Mouse (Mus musculus) v-Abl transformed pro-B cells (cell line): ENCODE measurements at regions not wholly inside any gene's neighbourhood (a gene's known extent, or its start where the extent isn't known, plus 50 kb on each side); places are given as distances from the start of the nearest gene placed in this dataset.

Experiments
- in situ Hi-C, 2 experiments: fragments of 400-800 bp; cut with MboI; formaldehyde crosslinking; loops; one replicate each; pipeline ENCODE4 v1.15.1; 2025; ENCODE audit not compliant: unreplicated experiment in 2 of 2

DNA sequence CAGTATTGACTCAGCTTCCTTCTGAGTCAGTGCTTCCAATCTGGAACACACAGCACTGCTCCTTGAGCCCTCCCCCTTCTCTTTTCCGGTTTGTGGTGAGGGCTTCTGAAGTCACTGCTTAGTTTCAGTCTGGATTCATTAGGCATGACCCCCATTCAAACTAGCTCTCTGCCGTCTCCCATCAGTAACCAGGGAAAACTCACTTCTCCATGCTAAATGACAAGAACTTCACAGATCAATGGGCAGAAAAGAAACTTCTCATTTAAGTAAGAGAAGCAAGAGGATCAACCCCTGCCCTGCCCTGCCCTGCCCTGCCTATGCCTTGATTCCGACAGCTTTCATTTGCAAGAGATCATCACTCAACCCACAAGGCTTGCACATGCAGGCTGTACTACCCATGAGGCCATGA is 82.9 kb upstream of the Nck2 start:
- in situ Hi-C loops = loop anchor here in 1 of 2 experiments (10.0 kb wide), 1 partner anchor 183 kb away; no protein-coding TSS in a partner anchor

DNA sequence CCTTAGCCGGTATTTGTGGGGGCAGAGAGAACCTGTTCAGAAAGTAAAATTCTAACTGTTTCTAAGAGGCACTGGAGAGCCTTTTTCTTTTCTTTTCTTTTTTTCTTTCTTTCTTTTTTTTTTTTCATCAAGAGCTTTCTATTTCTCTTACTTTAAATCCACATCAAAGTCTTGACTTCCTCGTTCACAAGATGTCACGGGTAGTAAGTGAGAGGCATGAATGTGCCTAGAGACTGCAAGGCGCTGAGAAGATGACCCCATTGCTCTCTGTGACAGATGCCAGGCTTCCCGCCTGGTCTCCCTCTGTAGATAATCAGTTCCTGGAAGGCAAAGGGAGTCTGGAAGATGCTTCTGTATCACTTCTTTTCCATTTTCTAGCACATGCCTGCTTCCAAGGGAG is 82.2 kb upstream of the Nck2 start:
- in situ Hi-C loops = loop anchor here in 1 of 2 experiments (10.0 kb wide), 1 partner anchor 183 kb away; no protein-coding TSS in a partner anchor

DNA sequence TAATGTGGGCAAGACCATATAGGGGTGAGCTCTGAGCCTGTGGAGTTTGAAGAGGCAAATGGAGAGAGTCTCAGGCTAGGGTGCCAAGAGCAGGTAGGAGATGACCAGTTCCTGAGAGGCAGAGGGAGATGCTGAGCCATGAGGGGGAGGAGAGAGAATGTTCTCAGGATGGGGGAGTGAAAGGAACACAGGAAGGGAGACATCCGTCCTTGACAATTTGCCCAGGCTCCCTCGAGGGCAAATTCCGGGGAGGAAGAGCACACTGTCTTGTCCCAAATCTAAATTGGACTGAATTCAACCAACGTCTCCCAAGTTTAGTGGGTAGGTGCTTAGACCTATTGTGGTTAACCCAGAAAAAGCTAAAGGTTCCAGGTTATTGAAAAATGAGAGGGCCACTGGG is 81.2 kb upstream of the Nck2 start:
- in situ Hi-C loops = loop anchor here in 1 of 2 experiments (10.0 kb wide), 1 partner anchor 182 kb away; no protein-coding TSS in a partner anchor

DNA sequence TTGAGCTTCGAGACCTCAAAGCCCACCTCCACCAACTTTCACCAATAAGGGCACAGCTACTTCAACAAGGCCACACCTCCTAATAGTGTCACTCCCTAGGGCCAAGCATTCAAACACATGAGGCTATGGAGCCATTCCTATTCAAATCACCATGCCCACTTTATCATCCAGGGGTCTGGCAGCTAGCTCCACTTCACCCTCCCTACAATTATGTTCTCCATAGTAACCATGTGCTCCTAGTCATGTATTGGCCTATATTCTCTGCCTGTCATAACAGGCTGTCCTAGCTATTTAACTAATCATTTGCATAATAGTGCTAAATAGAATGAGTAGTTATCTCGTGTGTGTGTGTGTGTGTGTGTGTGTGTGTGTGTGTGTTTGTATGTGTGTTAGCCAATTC is 77.9 kb upstream of the Nck2 start:
- in situ Hi-C loops = loop anchor here in 1 of 2 experiments (10.0 kb wide), 1 partner anchor 178 kb away; no protein-coding TSS in a partner anchor

DNA sequence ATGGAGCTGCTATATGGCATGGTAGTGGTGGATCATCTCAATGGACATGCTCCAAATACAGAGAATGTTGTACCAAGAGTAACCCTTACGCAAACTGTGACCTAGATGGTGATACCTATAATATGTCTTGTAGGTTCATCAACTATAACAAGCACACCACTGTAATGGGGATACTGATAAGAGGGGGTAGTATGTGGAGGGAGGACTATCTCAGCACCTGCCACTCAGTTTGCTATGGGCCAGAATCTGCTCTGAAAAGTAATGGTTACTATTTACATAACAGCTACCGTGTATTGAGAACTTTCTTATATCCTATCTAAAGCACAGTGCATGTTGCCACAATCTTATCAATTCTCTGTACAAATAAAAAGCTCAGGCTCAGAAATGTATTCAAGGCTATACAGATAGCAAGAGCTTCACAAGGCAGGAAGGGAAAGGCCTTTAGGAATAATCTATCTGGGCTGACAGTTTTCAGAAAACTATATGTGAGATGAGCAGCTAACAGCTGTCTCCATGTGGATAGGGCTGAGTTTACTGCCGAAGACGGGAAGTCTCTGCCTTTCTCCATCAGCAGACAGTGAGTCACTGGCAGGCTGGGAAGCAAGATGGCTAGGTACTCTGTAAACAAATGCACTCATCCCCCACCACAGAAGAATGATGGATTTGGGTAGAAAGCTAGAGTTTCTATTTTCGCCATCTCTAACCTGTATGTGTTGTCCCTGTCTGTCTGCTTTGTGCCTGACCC is 77.1 kb upstream of the Nck2 start:
- in situ Hi-C loops = loop anchor here in 1 of 2 experiments (10.0 kb wide), 1 partner anchor 177 kb away; no protein-coding TSS in a partner anchor

DNA sequence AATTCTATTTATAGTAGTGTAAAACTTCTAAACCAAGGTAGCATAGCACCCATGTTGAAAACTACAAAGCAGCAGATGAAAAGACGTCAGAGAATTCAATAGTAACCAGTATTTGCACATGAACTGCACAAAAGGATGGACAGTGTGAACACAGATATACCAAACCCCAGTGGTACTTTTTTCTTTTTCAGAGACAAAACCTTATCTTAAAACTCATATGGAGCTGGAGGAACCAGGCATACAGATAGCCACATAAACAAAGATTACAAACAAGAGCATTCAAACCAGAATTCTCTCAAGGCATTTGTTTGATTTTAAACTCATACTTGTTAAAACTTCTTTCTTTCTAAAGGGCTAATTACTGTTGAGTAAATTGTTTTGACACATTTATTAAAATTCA is 72.5 kb upstream of the Nck2 start:
- in situ Hi-C loops = loop anchor here in 1 of 2 experiments (10.0 kb wide), 1 partner anchor 73 kb away; the partner anchor contains the start of gene Nck2

DNA sequence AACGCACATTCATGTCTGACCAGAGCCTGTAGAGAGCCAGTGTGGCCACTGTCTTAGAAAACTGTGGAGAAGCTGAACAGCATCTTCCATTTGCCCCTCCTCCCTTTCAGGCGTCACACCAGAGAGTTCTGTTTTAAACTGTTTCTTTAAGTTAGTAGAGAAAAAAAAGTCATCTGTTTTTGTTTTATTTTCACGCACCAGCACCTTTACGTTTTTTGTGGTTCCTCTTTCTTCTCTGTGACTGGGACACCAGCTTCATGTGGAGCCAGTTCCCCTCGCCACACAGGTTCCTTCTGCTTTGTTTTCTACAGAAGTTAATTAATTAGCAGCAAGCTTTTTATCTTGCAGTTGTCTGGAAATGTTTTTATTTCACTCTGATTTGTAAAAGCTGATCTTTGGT is 69.4 kb upstream of the Nck2 start:
- in situ Hi-C loops = loop anchor here in 1 of 2 experiments (10.0 kb wide), 1 partner anchor 70 kb away; the partner anchor contains the start of gene Nck2

DNA sequence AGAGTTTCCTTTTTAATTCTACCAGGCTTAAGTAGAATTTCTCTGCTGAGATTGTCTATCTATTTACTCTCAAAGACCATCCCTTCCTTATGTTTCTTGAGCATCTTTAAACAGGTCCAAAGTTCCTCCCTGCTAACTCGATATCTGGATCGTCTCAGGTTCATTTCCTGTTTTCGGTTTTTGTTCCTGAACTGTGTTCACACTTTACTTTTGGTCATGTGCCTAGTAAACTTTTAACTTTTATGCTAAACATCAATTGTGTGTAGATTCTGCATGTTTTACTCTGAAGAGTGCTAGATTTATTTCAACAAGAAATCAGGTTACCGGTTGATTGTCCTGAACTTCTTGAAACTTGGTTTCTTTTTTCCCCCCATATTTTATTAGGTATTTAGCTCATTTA is 68.5 kb upstream of the Nck2 start:
- in situ Hi-C loops = loop anchor here in 1 of 2 experiments (10.0 kb wide), 1 partner anchor 69 kb away; the partner anchor contains the start of gene Nck2

DNA sequence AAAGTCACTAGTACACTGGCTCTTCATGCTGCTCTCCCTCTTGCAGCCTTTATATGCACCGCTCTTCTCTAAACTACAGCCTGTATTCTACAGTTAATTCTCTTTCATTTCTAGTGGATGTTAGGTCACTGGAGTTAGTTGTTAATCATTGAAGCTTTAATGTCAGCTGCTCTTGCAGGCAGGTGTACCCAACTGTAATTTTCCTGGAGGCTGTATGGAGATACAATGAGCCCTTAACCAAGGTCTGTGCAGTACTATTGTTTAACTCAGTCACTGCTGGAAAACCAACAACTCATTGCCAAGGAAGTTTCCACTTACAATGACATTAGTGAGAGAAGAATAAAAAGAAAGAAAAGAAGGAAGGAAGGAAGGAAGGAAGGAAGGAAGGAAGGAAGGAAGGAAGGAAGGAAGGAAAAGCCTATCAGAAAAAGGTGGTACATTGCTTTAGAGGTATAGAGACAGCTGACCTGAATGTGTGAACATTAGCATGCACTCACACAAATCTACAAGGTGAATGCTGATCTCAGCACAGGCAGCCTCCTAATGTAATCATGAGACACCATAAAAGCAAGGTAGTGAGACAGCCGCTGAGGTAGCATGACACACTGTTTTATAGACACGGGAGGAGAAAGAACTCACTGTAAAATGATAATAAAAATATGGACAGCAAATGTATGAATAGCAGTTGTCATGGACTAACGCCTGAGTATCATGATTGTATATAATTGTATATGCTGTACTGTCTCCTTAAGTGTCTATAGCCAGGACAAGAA is 66.7 kb upstream of the Nck2 start:
- in situ Hi-C loops = loop anchor here in 1 of 2 experiments (10.0 kb wide), 1 partner anchor 67 kb away; the partner anchor contains the start of gene Nck2

DNA sequence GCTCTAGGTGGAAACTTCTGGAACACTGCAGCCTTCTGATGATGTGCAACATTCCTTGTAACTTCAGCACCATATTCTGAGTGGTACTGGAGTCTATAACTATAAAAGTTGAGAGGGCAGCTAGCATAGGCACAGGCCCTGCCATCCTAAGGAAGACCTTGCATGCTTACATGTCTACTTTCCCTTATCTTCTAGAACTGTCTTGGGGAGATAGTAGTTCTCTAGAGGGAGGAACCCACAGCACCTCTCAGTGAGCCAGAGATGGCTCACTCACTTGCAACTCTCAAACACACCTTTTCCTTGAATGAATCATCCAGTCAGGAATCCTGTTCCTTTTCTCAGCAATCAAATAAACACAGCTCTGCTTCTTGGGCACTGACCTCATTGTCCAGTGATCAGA is 59.4 kb upstream of the Nck2 start:
- in situ Hi-C loops = no loop called here

DNA sequence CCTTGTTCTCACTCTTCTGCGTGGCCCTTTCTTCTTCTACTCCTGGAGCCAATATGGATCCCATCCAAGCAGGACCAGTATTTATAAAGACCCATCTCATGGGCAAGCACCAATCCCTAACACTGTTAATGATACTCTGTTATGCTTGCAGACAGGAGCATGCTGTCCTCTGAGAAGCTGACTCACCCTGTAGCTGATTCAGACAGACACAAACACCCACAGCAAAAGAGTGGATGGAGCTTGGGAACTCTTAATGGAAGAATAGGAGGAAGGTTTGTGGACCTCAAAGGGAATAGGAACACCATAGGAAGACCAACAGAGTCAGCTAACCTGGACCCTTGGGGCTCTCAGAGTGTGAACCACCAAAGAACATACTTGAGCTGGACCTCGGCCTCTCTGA is 50.3 kb upstream of the Nck2 start:
- in situ Hi-C loops = no loop called here
